Mouse (Mus musculus) CD4-positive, CD25-positive, alpha-beta regulatory T cell, adult 4 months (primary cell): Measurements from ENCODE around the gene Ugcg. TPM values are rescaled to one million over a fixed set of nuclear protein-coding genes. Genes with fewer than 3 reads are reported as not detected.

ENCODE experiments used
- ATAC-seq: one replicate; pipeline ENCODE4 v1.8.0; 2017
- polyA plus RNA-seq, 2 experiments: library from polyadenylated mRNA; unstranded; fragments of 100-300 nt; shearing (Covaris generic); gene quantifications; one replicate each; pipeline ENCODE4 v1.2.1; 2017

Ugcg gene
- 10 to 100 TPM; 15.4 to 28.8 TPM for polyA plus RNA-seq

DNA sequence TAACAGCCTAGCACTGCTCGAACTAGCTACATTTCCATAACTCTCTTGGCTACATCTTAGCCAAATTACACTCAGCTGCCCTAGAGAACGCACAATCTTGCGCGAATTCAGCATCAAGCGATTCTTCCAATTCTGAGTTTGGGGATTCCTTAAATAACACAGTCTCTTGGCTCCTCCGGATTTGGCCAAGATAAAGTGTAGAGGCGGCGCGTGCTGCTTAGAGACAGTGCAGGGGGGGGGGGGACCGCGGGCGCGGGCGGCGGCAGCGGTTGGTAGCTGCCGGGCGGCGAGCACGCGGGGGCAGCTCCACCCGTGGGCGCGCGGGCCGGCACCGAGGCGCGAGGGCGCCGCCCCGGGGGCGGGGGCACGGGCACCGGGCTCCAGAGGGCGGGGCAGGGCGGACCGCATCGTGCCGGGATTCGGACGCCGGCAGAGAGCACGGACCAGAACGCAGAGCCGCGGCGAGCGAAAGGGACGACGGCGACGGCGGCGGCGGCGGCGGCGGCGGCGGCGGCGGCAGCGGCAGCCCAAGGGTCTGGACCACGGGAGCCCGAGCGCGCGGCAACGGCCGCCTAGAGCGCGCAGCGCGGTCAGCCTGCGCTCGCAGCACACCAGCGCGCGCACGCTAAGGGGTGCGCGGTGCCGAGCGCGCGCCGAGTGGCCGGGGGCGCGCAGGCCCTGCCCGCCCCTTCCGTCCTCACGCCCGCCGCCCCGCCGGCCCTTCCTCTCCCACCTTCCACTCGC is at the start of gene Ugcg:
Gene Ugcg (plus strand): TSS at position 456 of the 744 bp plus-strand sequence.
- ATAC-seq = peak; percentile 50

DNA sequence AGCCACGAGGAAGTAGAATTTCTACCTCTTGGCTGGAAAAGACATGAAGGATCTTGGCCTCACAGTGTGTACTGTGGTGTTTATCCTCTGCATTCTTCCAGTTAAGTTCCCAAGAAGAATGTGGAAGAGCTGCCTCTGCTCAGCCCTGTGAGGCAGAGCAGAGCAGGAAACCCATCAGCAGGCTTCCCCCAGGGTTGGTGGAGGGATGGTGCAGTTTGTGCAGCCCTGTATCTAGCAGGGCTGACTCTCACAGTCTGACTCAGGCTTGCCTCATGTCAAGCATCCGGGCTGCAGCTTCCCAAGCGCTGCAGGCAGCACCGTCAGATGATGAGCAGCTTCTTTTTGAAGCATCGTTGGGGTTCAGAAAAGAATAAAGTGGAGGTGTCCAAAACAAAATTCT is 40.0 kb upstream of the Ugcg start:
- no peak for ATAC-seq

DNA sequence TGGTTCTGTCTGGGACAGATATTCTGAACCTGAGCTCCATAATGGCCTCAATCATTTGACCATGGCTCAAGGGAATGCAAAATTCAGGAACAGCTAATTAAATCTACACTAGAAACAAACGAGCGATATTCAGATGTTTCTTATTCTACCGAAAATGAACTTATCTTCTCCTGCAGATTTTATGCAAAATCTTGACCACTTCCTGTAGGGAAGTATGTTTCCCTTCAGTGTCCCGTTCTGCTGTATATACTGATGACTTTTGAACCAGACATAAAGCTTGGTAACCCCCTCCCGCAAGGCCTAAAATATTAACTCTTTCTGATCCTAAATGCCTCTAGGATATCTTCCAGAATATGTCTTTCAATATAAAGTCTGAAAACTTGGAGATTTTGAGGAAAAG is 38.1 kb upstream of the Ugcg start:
- no peak for ATAC-seq

DNA sequence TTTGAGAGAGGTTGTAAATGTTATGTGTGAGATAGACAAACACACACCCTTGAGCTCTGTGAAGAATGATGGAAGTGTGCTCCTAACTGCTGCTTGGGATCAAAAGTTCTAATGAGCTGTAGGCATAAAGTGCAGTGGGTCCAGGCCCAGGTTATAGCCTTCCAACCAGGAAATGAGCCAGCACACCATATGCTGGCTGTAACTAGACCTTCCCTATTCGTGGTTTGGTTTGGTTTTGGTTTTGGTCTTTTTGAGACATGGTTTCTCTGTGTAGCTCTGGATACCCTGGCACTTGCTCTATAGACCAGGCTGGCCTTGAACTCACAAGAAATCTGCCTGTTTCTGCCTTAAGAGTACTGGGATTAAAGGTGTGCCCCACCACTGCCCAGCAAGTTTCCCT is 37.1 kb upstream of the Ugcg start:
- no peak for ATAC-seq

DNA sequence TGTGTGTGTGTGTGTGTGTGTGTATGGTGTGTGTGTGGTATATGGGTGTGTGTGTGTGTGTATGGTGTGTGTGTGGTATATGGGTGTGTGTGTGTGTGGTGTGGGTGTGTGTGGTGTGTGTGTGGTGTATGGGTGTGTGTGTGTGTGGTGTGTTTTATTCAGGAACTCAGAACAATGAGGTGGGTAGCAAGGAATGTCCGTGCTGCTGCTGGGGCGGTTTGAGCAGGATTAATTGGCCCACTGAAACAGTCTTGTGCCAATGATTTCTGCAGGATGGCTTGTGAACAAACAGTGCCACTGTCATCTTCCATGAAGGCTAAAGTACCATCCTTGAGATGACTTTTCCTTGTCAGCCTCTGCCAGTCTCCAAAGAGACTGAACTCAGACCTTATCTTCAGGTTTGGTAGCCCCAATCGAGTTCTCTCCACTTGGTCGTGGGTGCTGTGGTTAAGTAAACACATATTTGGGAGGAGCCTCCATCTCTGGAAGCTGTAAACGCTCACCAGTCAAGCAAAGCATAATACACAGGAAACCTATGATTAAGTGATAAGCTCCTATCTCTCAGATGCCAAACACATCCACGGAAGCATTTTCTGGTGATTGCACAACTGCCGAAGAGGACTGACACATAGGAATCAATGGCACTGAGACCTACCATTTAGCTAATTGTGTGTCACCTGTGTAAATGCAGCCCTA is 32.0 kb upstream of the Ugcg start:
- ATAC-seq = peak; percentile 49

DNA sequence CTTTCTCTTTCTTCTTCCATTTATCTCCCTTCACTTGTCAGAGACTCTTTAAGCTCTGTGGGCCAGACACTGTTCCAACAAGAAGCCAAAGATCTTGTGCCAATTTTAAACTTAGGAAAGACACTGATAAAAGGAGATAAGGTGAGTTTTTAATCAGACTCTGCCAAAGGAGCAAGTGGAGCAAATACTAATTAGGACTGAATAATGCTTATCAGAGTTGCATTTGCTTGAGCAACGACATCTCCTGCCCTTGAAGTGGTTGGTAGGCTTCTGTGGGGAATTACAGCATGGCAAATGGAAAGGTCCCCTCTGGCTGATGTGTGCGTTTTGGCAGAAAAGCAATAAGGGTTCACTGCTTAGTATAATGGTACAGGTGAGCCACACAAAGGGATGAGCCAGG is 31.4 kb upstream of the Ugcg start:
- no peak for ATAC-seq

DNA sequence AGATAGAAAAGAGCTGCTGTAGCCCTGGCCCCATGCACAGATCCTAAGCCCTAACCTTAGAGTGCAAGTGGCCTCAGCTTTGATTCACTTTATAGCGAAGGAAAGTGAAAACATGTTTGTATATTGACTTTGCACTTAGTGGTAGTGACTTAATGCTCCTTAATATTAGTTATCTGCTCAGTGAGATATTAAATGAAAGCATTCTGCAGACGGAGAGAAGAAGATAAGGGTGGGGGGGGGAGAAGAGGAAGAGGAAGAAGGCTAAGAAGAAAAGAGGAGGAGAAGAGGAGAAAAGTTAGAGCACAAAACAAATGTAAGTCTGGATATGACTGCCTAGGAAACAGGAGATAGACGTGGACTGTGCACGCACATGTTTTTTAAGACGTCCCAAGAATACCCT is 28.8 kb upstream of the Ugcg start:
- ATAC-seq = no peak

DNA sequence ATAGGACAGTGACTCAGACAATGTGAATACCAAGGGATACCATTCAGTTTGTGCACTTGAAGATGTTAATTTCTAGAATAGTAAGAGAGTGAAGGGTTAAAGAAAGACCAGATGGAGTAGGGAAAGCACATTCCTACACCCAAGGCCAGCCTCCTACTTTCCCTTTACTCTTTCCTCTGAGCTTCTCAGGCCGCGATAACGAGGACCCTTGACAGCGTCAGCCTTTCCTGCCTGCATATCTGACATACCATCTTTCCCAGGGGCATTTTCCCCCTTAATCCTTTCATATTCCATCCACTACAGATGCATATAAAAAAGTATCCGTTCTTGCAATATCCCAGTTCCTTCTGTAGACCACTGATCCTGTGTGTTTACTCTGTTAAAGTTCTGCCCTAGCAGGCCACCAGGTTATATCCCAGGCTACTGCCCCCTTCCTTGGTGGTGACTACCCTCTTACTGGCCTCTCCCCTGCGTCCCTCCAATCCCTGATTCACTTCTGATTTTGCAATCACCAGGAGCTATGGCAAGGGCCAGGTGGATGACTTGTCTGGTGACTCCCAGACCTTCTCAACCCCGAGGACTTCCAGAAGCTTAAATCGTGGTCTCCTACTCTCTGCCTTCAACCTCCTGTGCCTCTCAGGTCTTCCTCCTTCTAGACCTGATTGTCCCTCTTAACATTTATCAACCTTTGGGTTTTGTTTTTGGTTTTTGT is 27.9 kb upstream of the Ugcg start:
- ATAC-seq = no peak

DNA sequence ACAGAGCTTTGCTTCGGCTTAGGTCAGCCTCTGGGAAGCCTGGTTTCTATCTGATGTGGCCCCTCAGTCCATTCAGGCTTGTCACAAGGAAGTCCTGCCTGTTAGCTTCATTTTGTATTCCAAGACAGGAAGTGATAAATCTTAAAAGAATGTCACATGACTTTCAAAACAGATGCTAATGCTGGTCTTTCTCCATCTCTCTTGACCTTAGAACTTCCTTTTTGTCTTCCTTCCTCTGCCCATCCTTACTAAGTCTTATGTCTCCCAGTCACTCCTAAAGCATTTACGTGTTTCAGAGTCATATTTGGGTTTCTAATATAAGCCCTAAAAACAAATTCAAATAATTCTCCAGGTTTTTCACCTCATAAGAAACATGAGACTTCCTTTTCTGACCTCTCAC is 25.0 kb upstream of the Ugcg start:
- no peak for ATAC-seq

DNA sequence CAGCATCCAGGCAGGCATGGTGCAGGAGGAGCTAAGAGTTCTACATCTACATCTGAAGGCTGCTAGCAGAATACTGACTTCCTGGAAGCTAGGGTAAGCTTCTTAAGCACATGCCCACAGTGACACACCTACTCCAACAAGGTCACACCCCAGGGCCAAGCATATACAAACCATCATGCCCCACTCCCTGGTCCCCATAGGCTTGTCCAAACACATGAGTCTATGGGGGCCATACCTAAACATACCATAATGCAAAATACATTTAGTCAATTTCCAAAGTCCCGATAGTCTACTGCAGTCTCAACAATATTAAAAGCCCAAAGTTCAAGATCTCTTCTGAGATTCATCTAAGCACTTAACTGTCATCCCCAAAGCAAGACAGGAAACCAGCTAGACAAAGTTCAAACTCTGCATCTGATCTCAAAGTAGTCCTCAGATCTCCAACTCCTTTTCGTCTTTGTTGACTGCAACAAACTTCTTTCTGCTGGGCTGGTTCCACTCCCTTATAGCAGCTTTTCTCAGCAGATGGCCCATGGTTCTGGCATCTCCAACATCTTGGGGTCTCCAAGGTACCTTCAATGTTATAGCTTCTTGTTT is 21.7 kb upstream of the Ugcg start:
- peak; percentile 84 for ATAC-seq

DNA sequence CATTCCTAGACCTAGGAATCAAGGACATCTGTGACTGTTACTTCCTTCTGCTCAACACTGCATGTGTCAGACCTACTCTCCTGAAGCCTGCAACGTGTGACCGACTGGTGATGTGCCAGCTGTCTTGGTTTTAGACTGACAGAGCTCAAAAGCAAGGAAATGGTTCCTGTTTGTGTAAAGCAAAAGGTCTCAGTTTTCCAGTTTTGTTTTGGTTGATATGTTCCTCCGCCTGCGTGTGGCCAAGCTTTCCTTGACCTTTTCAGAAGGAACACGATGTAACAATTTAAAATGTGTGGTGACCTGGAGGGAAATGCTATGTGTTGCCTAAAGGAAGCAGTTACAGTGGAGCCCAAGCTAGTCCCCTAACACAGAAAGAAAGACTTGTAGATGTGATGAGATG is 19.1 kb upstream of the Ugcg start:
- no peak for ATAC-seq

DNA sequence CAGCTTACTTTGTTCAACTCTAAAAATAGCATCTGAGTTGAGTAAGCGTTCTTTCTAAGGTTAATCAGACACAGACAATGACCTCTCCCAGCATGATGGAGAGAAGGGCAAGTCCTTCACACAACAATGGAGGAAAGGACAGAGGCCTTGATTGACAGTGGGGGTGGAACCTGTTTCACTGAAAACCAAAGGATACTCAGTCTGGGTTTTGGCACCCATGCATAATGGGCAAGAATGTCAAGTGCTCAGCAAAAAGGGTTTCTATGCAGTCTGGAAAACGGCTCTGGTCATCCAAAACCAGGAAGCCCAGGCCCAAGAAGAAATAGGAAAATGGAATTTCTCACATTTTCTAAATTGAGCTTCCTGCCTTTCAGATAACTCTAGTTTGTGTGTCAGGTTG is 16.4 kb upstream of the Ugcg start:
- no peak for ATAC-seq

DNA sequence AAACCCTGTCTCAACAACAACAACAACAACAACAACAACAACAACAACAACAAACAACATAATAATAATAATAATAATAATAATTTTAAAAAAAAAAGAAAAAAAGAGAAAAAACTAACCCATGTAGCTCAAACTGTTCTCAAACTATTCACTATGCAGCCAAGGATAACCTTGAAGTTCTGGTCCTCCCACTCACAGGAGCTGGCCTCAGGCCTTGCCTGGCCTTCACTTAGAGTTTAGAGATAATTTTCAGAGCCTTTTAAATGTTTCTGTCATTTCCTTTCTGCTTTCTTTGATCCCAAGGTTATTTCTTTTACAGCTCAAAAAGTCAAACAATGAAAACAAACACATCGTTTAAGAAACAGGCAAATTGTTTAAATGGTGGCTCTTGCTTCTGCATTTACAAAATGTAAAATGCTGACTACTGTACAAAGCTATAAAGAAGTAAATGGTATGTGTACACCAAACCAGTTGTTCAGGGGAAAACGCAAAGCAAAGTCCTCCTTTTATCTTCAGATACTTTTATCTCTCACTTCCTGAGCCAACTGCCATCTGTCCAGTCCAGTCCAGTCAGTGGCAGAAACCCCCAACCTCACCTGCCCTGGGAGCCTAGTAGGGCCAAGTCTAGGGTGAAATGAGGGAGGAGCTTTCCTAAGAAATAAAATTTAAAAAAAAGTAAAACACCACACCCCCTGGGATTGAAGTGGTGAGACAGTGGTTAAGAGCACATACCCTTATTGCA is 15.7 kb upstream of the Ugcg start:
- peak; percentile 16 for ATAC-seq

DNA sequence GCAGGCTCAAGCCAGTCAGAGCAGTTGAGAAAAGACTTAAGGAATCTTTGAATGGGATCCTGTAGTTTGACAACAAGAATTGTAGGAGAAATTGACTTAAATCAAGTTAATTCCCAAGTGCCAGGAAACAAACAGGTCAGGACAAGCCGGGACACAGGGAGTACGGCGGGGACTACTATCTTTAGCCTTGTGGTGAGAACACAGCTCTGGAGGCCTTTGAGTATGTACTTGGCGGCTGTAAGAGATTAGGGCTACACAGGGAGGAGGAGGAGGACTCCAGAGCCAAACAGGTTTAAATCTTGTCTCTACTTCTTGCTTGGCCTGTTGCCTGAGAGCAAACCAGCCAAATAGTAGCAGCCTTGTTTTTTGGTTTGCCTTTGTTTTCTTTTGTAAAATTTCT is 14.1 kb upstream of the Ugcg start:
- ATAC-seq = no peak

DNA sequence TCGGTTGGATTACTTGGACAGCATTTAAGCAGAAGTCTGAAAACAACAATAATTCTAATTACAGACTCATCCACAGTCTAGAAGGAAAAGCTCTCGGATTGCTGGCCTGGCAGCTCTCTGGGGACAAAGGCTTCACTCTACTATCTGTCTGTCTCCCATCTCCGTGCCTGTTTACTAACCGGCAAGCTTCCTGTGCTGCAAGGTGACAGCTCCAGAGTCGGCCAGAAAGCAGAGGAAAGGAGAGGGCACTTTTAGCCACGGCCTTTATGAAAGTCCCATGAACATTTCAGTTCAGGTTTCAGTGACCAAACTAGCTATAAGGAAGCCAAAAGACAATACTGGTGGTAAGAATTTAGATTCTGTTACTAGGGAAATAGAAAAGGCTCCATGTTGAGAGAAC is 13.1 kb upstream of the Ugcg start:
- no peak for ATAC-seq

DNA sequence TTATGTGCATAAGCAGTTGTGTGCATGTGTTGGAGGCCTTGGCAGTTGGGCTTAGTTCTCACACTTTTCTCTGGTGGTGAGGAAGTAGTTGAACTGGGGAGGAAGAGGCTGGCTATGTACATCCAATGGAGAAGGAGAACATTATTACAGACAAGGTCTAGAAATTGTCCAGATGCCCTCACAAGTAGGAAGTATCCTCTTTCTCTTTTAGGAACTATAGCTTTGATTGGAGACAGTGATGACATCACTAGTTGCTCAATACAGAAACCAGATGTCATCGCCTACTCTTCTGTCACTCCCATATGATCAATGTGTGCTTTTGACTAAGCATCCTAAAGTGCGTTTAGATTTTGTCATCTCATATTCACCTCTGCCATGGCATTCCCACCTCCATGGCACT is 11.5 kb upstream of the Ugcg start:
- ATAC-seq = no peak

DNA sequence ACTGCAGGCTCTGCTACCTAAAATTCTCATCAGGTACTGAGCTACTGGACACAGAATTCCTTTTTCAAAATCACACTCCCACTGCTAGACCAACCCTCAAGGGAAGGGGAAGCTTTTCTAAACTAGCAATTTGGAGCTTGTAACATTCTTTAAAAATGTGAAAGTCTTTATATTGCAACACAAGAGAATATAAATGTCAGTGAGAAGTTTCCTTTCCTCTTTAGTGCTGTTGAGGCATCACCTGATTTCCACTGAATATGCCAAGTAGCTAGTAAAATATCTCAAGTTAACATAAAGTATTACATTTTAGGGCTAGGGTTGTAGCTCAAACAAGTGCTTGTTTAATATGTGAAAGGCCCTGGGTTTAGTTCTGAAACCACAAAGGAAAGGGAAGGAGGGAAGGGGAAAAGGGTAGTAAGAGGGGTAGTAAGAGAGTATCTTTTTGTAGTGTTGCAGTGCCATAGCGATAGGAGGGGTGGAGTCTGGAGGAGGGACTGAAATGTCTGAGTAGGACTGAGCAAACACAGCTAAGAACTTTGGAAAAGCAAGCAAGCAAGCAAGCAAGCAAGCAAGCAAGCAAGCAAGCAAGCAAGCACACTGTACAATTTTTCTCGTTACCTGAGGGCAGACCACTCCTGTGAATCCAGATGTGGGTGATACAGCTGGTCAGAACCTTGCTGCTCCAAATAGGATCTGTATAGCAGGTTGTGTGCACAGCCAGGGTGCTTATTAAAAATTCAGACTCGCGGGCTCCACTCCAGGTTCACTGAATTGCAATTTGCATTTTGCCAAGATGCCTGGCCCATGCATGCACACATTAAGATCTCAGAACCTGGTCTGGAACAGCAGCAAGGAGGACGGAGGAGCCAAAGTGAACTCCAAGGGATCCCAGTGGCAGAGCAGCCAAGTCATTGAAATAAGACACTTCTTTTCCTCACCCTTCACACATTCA is 7.5 kb upstream of the Ugcg start:
- ATAC-seq = no peak

DNA sequence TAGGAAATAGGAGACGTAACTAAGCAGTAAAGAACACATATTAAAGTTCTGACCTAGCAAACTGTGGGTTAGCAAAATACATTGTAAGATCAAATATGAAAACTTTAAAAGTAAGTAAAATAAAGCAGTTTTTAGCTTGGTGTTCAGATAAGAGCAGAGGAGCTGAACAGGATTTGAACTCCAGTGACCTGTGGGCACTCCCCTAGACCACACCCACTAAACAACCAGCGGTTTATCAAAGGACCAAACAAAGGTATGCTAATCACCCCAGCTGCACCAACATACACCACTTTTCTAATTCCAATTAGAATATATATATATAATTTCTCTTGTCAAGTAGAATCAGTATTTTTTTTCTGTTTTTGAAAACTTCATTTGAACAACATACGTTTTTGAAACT is 3.4 kb upstream of the Ugcg start:
- no peak for ATAC-seq

DNA sequence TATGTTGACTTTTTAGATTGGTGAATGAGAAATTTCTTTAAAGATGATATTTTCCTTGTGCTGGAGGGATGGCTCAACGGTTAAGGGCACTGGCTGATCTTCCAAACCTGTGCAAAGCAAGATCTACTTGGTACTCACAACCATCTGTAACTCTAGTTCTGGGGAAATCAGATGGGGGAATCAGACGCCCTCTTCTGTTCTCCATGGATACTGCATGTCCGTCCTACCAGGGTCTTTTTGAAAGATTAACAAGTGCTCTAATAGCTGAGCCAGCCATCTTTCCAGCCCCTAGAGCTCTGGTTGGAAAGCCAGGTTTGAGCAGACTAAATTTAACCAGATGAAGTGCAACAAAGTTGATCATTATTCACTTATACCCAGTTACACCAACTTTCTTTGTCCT is 1.8 kb upstream of the Ugcg start:
- ATAC-seq = no peak

DNA sequence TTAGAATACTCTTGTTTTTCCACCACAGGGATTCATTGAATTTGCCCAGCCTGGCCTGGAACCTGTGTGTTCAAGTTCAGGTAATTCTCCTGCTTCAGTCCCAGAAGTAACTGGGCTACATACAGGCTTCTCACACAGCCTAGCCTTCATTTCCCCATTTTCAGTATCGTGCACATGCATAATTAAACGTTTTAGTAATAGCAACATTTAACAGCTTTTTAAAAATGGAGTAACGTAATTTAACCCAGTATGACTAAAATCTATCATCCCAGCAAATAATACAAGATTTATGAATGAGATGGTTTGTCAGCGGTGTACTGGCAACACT is 619 bp upstream of the Ugcg start:
- ATAC-seq = no peak

DNA sequence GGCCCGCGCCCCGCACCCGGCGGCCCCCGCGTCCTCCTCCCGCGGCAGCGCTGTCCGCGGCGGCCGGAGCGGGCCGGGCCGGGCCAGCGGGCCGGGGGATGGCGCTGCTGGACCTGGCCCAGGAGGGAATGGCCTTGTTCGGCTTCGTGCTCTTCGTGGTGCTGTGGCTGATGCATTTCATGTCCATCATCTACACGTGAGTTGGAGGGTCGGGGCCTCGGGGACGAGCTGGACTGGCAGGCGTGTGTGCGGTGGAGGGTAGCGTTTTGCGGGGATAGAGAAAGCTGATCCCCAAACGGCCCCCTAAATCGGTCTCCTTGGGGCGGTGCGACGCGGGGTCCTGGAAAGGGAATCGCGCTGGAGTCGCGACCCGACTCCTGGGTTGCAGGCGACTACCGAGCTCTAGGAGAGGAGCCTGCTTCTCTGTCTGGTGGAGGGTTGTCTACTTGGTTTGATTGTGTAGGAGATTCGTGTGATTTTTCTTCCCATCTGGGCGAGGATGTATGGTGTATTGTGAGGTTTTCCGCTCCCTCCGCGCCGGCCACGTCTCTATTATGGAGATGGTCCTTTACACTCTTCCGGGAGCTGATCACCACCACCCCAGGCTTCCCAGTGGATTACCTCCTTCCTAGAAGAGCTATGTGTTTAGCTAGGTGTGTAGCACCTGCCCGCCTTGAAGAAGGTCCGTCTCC is 635 bp downstream of the Ugcg start:
- peak; percentile 14 for ATAC-seq
